Mouse (Mus musculus) intestine, postnatal 0 days (tissue): ENCODE measurements around the gene 4933430I17Rik. TPM values are rescaled to one million over a fixed set of nuclear protein-coding genes. Genes with fewer than 3 reads are reported as not detected.

Source experiments
- ATAC-seq: fragments of 200-750 bp; cut with Nextera tagmentation; 2 replicates; pipeline ENCODE4 v1.8.0; 2017; ENCODE audit warnings: mild to moderate bottlenecking, moderate TSS enrichment, moderate library complexity
- H3K27ac ChIP-seq: fragments of 300-500 bp; sonication (generic); 2 replicates; pipeline ENCODE4 v1.5.1; 2014; ENCODE audit warnings: mild to moderate bottlenecking, low read depth, low read length, moderate library complexity
- H3K27me3 ChIP-seq: fragments of 300-500 bp; sonication (generic); replicated peaks from 2 replicates; pipeline ENCODE4 v1.6.1; 2014; ENCODE audit warnings: low read length, mixed read lengths; ENCODE audit not compliant: control insufficient read depth, insufficient read depth
- H3K36me3 ChIP-seq: fragments of 300-500 bp; sonication (generic); 2 replicates; pipeline ENCODE4 v1.6.1; 2014; ENCODE audit warnings: mild to moderate bottlenecking, moderate library complexity; ENCODE audit not compliant: control insufficient read depth, insufficient read depth
- H3K4me1 ChIP-seq: fragments of 300-500 bp; sonication (generic); replicated peaks from 2 replicates; pipeline ENCODE4 v1.6.1; 2014; ENCODE audit warnings: antibody characterized with exemption, low read length, mixed read lengths; ENCODE audit not compliant: control insufficient read depth, insufficient read depth
- H3K4me2 ChIP-seq: fragments of 300-500 bp; sonication (generic); replicated peaks from 2 replicates; pipeline ENCODE4 v1.6.1; 2014; ENCODE audit warnings: low read depth, mild to moderate bottlenecking, moderate library complexity
- H3K4me3 ChIP-seq: fragments of 300-500 bp; sonication (generic); 2 replicates; pipeline ENCODE4 v1.5.1; 2014; ENCODE audit warnings: low read depth, low read length
- H3K9ac ChIP-seq: fragments of 300-500 bp; sonication (generic); 2 replicates; pipeline ENCODE4 v1.6.1; 2014; ENCODE audit warnings: mild to moderate bottlenecking, low read depth, low read length
- H3K9me3 ChIP-seq: fragments of 300-500 bp; sonication (generic); 2 replicates; pipeline ENCODE4 v1.6.1; 2016; ENCODE audit warnings: mixed run types; ENCODE audit not compliant: control insufficient read depth
- CTCF ChIP-seq: sonication (generic); IDR thresholded peaks from 2 replicates; pipeline ENCODE4 v1.5.1; 2016; ENCODE audit warnings: low read depth, mild to moderate bottlenecking, control low read depth, antibody characterized with exemption, moderate library complexity
- WGBS: fragments of 180-500 bp; shearing (Covaris S2); extraction: QIAGEN DNeasy Blood & Tissue Kit; methylation state at CpG from one replicate; pipeline ENCODE4 v1.1.7; 2014; 5-methylcytosine and 5-hydroxymethylcytosine counted together
- polyA plus RNA-seq: library from polyadenylated mRNA; unstranded; fragments of >200 nt; fragmentation: Nextera tagmentation; extraction: Ambion mirVana; gene quantifications from 2 replicates; pipeline ENCODE4 v1.2.1, GENCODE M21; 2015

The 4933430I17Rik gene
- polyA plus RNA-seq, 1 experiment from 2014 or later, result 0.27 TPM

GRCm38 (mm10) chr4:62551966-62552365 lies 26.8 kb downstream of the 4933430I17Rik start:
- Histone ChIP-seq H3K4me1 (no peaks in the 10 kb centered on the region), H3K27ac (no peak overlapping the region), H3K27me3 (no peaks in the 10 kb centered on the region), H3K36me3 (no peaks in the 10 kb centered on the region), H3K9ac (no peak overlapping the region), H3K4me2 (no peak overlapping the region), H3K9me3 (no peaks in the 10 kb centered on the region), H3K4me3 (no peak overlapping the region)
- ATAC-seq, result no peak
- no peak for TF ChIP-seq CTCF
- 79% methylated on average over 7 of the region's 7 CpGs for WGBS

GRCm38 (mm10) chr4:62557436-62557835 lies 32.3 kb downstream of the 4933430I17Rik start:
- no peak for TF ChIP-seq CTCF
- Histone ChIP-seq H3K4me2 (no peak overlapping the region), H3K9ac (no peak overlapping the region), H3K4me3 (no peak overlapping the region), H3K4me1 (no peaks in the 10 kb centered on the region), H3K36me3 (no peaks in the 10 kb centered on the region), H3K27ac (no peak overlapping the region), H3K9me3 (no peaks in the 10 kb centered on the region), H3K27me3 (no peaks in the 10 kb centered on the region)
- 61% methylated on average over 3 of the region's 3 CpGs for WGBS
- ATAC-seq, result no peak

GRCm38 (mm10) chr4:62559797-62560329 lies 34.7 kb downstream of the 4933430I17Rik start, which contains the start of gene Rgs3:
TSS of gene Rgs3 (plus strand) at chr4:62559847.
- Histone ChIP-seq H3K9me3 (no peaks in the 10 kb centered on the region), H3K4me3 (no peak within 1 kb of the TSS), H3K27ac (no peak within 1 kb of the TSS), H3K4me2 (no peak within 1 kb of the TSS), H3K36me3 (no peaks in the 10 kb centered on the region), H3K27me3 (no peaks in the 10 kb centered on the region), H3K9ac (no peak within 1 kb of the TSS), H3K4me1 (no peaks in the 10 kb centered on the region)
- ATAC-seq, result peak; percentile 86
- 53% methylated on average over 6 of the region's 6 CpGs for WGBS
- no peak for TF ChIP-seq CTCF

- H3K4me2 ChIP-seq, result no peak overlapping the region
- H3K36me3 ChIP-seq, result no peaks in the 10 kb centered on the region
- 0 out of 2 replicates have a peak, but pooled peaks cover under 1% of the 10 kb centered on the region for H3K4me1 ChIP-seq
- H3K9ac ChIP-seq, result no peak overlapping the region
- H3K27ac ChIP-seq, result peak overlapping the region; percentile 23; the same call in 1 of the 2 replicates
- ATAC-seq, result no peak
- no peaks in the 10 kb centered on the region for H3K9me3 ChIP-seq
- TF ChIP-seq CTCF, result peak; percentile 85
- H3K27me3 ChIP-seq, result no peaks in the 10 kb centered on the region
- H3K4me3 ChIP-seq, result no peak overlapping the region
- WGBS, result 23% methylated on average over 4 of the region's 4 CpGs
These were observed 35.9 kb downstream of the 4933430I17Rik start for GRCm38 (mm10) chr4:62560963-62561629.

- H3K4me1 ChIP-seq, result 0 out of 2 replicates have a peak, but pooled peaks cover 3% of the 10 kb centered on the region
- no peak overlapping the region for H3K27ac ChIP-seq
- 58% methylated on average over 3 of the region's 3 CpGs for WGBS
- no peak overlapping the region for H3K4me2 ChIP-seq
- H3K9me3 ChIP-seq, result no peaks in the 10 kb centered on the region
- no peak for ATAC-seq
- H3K4me3 ChIP-seq, result no peak overlapping the region
- no peaks in the 10 kb centered on the region for H3K36me3 ChIP-seq
- no peak for TF ChIP-seq CTCF
- no peak overlapping the region for H3K9ac ChIP-seq
- no peaks in the 10 kb centered on the region for H3K27me3 ChIP-seq
These were observed 36.4 kb downstream of the 4933430I17Rik start for GRCm38 (mm10) chr4:62561630-62562001.

GRCm38 (mm10) chr4:62562006-62562405 lies 36.8 kb downstream of the 4933430I17Rik start:
- no peaks in the 10 kb centered on the region for H3K36me3 ChIP-seq

More at GRCm38 (mm10) chr4:62562006-62562405, 36.8 kb downstream of the 4933430I17Rik start:
- no peak for TF ChIP-seq CTCF
- no peak overlapping the region for H3K27ac ChIP-seq
- H3K27me3 ChIP-seq, result no peaks in the 10 kb centered on the region
- H3K4me2 ChIP-seq, result no peak overlapping the region
- H3K4me1 ChIP-seq, result 0 out of 2 replicates have a peak, but pooled peaks cover 3% of the 10 kb centered on the region
- ATAC-seq, result no peak
- H3K4me3 ChIP-seq, result no peak overlapping the region
- H3K9ac ChIP-seq, result no peak overlapping the region
- H3K9me3 ChIP-seq, result no peaks in the 10 kb centered on the region
- 68% methylated on average over 4 of the region's 4 CpGs for WGBS
